Mouse (Mus musculus) ES-Bruce4 (cell line): ENCODE measurements around the gene Cep78. TPM values are rescaled to one million over a fixed set of nuclear protein-coding genes. Genes with fewer than 3 reads are reported as not detected.

Experiments used
- H3K27ac ChIP-seq: 2 replicates; pipeline ENCODE4 v1.5.1; 2012; ENCODE audit warnings: low read length, inconsistent platforms; ENCODE audit not compliant: insufficient read depth
- H3K27me3 ChIP-seq: 2 replicates; pipeline ENCODE4 v1.6.1; 2012; ENCODE audit warnings: mild to moderate bottlenecking, low read length, inconsistent platforms; ENCODE audit not compliant: control insufficient read depth, poor library complexity, insufficient read depth, severe bottlenecking
- H3K36me3 ChIP-seq: 2 replicates; pipeline ENCODE4 v1.6.1; 2012; ENCODE audit warnings: inconsistent platforms, mild to moderate bottlenecking, low read length, moderate library complexity; ENCODE audit not compliant: control insufficient read depth, poor library complexity, insufficient read depth, severe bottlenecking
- H3K4me1 ChIP-seq: one replicate; pipeline ENCODE4 v1.8.1; 2011; ENCODE audit warnings: low read length; ENCODE audit not compliant: control insufficient read depth, insufficient read depth
- H3K4me3 ChIP-seq: 2 replicates; pipeline ENCODE4 v1.5.1; 2011; ENCODE audit warnings: low read depth, mild to moderate bottlenecking, low read length
- H3K9ac ChIP-seq: 2 replicates; pipeline ENCODE4 v1.6.1; 2012; ENCODE audit warnings: low read depth, mild to moderate bottlenecking, inconsistent platforms; ENCODE audit not compliant: poor library complexity, severe bottlenecking
- H3K9me3 ChIP-seq: replicated peaks from 2 replicates; pipeline ENCODE4 v1.6.1; 2012; ENCODE audit warnings: mild to moderate bottlenecking, low read length, inconsistent platforms; ENCODE audit not compliant: control insufficient read depth, poor library complexity, insufficient read depth, severe bottlenecking
- CTCF ChIP-seq: IDR thresholded peaks from one replicate; pipeline ENCODE4 v1.8.1; 2011; ENCODE audit warnings: low read depth, low read length
- EP300 ChIP-seq: IDR thresholded peaks from 2 replicates; pipeline ENCODE4 v1.6.1; 2011; ENCODE audit warnings: low read depth, low read length; ENCODE audit not compliant: insufficient read depth
- POLR2A ChIP-seq: IDR thresholded peaks from one replicate; pipeline ENCODE4 v1.8.1; 2011; ENCODE audit warnings: low read length; ENCODE audit not compliant: insufficient read depth
- polyA plus RNA-seq: library from polyadenylated mRNA; stranded (reverse); fragments of >200 nt; gene quantifications from 2 replicates; pipeline ENCODE4 v1.2.4, GENCODE M21; 2011; ENCODE audit warnings: low read depth; ENCODE audit not compliant: missing spikeins, insufficient read depth, insufficient read length

Cep78 gene
- polyA plus RNA-seq, 1 experiment, result 33.6 TPM

GRCm38 (mm10) chr19:16026276-16026675 lies 41.5 kb upstream of the Cep78 start:
- no peak for TF ChIP-seq CTCF
- no peak for TF ChIP-seq EP300
- no peak for TF ChIP-seq POLR2A
- H3K4me1 ChIP-seq, result no peaks in the 10 kb centered on the region
- no peaks in the 10 kb centered on the region for H3K9me3 ChIP-seq
- H3K9ac ChIP-seq, result no peak overlapping the region
- H3K27me3 ChIP-seq, result no peaks in the 10 kb centered on the region
- H3K4me3 ChIP-seq, result no peak overlapping the region
- no peak overlapping the region for H3K27ac ChIP-seq
- H3K36me3 ChIP-seq, result no peaks in the 10 kb centered on the region

- Histone ChIP-seq H3K4me1 (no peaks in the 10 kb centered on the region), H3K27ac (no peak overlapping the region), H3K36me3 (no peaks in the 10 kb centered on the region), H3K9me3 (no peaks in the 10 kb centered on the region), H3K27me3 (no peaks in the 10 kb centered on the region), H3K9ac (no peak overlapping the region), H3K4me3 (no peak overlapping the region)
- TF ChIP-seq CTCF (no peak), POLR2A (no peak), EP300 (no peak)
These were observed 37.4 kb upstream of the Cep78 start for GRCm38 (mm10) chr19:16022178-16022577.

DNA sequence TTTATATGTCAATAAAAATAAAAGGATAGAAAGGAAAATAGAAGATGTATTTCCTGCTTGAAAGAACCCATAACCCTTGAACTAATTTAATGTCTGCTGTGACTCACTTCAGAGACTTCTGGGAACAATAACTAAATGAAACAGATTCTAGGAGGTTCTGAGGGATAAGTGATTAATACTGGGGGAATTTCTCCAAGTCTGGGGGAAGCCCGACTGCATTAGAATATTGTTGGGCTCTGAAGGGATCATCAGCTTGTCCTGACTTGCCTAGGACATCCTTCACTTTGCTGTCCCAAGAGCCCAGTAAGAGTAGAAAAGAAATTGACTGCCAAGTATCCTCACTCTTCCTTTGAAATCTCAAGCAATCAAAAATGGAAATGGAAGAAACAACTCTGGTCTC lies 31.4 kb upstream of the Cep78 start:
- H3K36me3 ChIP-seq, result no peaks in the 10 kb centered on the region
- H3K27ac ChIP-seq, result no peak overlapping the region
- no peak overlapping the region for H3K4me3 ChIP-seq
- H3K9ac ChIP-seq, result no peak overlapping the region
- H3K27me3 ChIP-seq, result no peaks in the 10 kb centered on the region
- TF ChIP-seq POLR2A (no peak), CTCF (no peak), EP300 (no peak)
- H3K4me1 ChIP-seq, result no peaks in the 10 kb centered on the region
- peaks cover 5% of the 10 kb centered on the region; the same call in 1 of the 2 replicates for H3K9me3 ChIP-seq

DNA sequence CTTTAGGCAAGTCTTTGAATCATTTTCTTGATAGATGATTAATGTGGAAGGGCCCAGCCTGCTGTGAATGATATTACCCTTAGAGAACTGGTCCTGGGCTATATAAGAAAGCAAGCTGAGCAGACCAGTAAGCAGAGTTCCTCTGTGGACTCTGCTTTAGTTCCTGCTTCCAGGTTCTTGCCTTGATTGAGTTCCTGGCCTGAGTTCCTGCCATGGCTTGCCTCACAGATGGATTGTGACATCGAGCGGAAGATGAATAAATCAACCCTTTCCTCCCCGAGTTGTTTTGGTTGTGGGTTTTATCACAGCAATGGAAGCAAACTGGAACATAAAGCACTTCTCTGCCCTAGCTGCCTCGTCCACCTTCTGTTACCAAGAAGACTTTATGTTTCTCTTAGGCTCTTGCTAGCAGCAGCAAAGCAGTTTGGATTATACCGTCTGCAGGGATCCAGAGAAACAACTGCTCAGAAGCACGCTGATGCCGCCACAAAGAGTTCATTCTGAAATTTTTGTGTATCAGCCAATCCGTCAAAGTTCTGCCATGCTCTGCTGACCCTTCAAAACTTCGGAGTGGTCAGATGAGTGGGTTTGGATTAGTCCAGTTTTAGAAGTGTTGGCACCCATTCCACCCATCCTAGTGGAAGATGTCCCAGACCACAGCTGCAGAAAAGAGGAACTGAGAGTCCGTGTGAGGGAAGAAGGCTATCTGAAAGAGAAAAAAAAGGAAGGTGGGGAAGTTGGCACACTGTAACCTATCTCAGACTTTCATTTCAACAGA lies 30.6 kb upstream of the Cep78 start:
- Histone ChIP-seq H3K27me3 (no peaks in the 10 kb centered on the region), H3K4me3 (no peak overlapping the region), H3K36me3 (no peaks in the 10 kb centered on the region), H3K4me1 (no peaks in the 10 kb centered on the region), H3K27ac (no peak overlapping the region), H3K9me3 (peaks cover 5% of the 10 kb centered on the region; the same call in 1 of the 2 replicates), H3K9ac (no peak overlapping the region)
- no peak for TF ChIP-seq POLR2A
- TF ChIP-seq CTCF, result no peak
- no peak for TF ChIP-seq EP300

DNA sequence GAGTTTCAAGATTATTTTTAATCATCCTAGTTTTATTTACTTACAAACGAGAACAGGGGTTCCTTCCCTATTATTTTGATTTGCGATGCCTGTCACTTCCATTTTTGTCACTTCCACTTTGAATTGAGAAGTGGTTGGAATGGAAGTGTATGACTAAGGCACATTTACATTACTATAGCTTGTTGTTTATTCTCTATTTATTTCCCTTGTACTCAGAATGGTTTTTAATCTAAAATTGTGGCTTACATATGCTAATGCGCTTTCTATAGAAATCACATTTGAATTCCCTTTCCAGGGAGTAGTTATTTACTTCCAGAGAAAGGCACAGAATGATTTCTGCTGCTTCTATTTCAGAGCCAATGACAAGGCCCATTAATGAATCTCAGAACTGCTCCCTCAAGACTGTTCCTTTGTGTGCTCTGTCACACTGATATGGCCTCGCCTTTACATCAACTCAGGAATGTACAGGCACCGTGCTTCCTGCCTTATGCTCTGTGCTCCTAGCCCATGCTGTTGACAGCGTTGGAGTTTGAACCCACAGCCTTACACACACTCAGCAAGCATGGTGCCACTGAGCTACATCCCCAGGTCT lies 25.1 kb upstream of the Cep78 start:
- H3K27ac ChIP-seq, result no peak overlapping the region
- H3K27me3 ChIP-seq, result no peaks in the 10 kb centered on the region
- no peaks in the 10 kb centered on the region for H3K36me3 ChIP-seq
- H3K9me3 ChIP-seq, result peaks cover 5% of the 10 kb centered on the region; the same call in 1 of the 2 replicates
- no peak overlapping the region for H3K4me3 ChIP-seq
- H3K9ac ChIP-seq, result no peak overlapping the region
- TF ChIP-seq EP300 (no peak), CTCF (no peak), POLR2A (no peak)
- no peaks in the 10 kb centered on the region for H3K4me1 ChIP-seq

GRCm38 (mm10) chr19:16009111-16009510 lies 24.3 kb upstream of the Cep78 start:
- H3K9ac ChIP-seq, result no peak overlapping the region
- no peak overlapping the region for H3K4me3 ChIP-seq
- no peaks in the 10 kb centered on the region for H3K36me3 ChIP-seq
- H3K9me3 ChIP-seq, result peaks cover 5% of the 10 kb centered on the region; the same call in 1 of the 2 replicates
- no peaks in the 10 kb centered on the region for H3K4me1 ChIP-seq
- no peaks in the 10 kb centered on the region for H3K27me3 ChIP-seq
- H3K27ac ChIP-seq, result no peak overlapping the region
- TF ChIP-seq EP300 (no peak), POLR2A (no peak), CTCF (no peak)
